Mouse (Mus musculus) T-helper 1 cell (primary cell): ENCODE data around the gene Olfr585.

Experiments
- in situ Hi-C: fragments of 300-600 bp; cut with MboI, MseI; formaldehyde crosslinking; loops from one replicate; pipeline ENCODE4 v1.15.1; 2025; ENCODE audit warnings: high pct_unique_total_duplicates

Olfr585 gene

DNA sequence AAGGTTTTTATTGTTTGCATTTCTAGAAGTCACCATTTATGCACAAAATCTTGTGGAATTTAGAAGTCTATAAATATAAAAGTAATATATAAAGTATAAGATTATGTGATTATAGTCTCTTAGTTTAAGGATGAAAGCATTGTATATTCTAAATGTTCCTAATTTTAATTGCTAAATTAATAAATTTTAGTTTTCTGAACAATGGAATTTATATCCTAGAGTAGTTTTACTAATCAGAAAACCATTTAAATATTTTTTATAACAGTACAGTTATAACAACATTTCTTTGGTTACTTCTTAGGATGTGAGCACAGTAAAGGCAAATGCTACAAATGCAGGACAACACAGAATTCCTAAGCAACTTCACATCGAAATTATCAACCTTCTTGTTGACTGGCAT, at the start of gene Olfr585:
TSS of gene Olfr585 (plus strand) at position 301 of the 400 bp plus-strand sequence.
- in situ Hi-C loops, result no loop called here

- in situ Hi-C loops, result no loop called here
Observed at GRCm38 (mm10) chr7:103051000-103051399, 46.5 kb upstream of the Olfr585 start, which contains the start of gene Olfr583. Olfr583 (plus strand) TSS chr7:103051300.

DNA sequence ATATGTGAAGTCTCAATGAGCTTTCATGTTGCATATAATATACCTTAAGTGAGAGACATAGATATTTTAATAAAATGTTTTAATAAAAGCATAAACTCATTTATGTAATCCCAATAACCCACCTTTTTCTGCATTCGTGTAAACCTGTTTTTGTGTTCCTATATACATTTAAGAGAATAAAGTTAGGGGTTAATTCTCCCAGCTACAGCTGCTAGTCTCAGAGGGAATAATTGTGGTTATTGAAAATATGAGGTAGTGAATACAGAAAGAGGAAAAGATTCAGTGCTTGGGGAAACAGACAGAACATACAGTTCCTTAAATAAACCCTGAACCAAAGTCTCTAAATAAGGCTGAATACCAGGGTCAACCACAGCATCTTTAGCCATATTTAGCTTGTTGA, 15.9 kb upstream of the Olfr585 start, which contains the start of gene Olfr584:
TSS of gene Olfr584 (plus strand) at position 301 of the 400 bp plus-strand sequence.
- in situ Hi-C loops, result no loop called here

DNA sequence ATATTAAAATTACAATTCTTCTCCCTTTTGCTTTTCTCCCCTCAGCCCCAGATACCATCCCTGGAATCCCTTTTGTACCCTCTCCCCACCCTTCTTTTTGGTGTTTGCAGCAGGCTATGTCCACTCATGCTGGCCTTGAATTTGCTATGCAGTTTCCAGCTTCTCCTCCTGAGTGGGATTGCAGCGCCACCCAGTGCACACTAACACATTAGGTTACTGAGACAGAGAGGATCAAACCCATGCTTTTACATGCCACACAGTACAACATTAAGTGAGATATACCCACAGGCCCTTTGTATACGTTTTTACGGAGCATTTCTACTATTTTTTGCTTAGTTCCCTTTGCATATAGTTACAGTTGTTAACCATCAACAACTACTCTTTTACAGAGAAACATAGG, 21.9 kb downstream of the Olfr585 start:
- in situ Hi-C loops, result no loop called here

DNA sequence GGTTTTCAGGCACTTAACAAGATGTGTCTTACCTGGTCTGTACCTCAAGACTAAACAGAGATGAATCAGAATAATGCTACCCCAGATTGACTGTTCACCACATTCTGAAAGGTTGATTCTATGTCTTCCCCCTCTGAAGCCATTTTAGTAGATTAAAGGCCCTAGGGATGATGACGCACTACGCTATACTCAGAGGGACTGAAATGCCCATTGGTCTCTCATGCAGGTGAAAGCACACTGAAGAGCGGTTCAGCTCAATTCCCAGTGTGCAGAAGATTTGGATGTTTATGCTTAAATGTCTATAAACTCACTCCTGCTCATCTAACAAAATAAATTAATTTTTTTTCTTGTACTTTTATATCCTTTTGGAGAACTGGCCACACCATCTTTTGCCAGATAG, 28.0 kb downstream of the Olfr585 start, which contains the start of gene Olfr586:
TSS of gene Olfr586 (minus strand) at position 101 of the 400 bp plus-strand sequence.
- in situ Hi-C loops, result no loop called here

DNA sequence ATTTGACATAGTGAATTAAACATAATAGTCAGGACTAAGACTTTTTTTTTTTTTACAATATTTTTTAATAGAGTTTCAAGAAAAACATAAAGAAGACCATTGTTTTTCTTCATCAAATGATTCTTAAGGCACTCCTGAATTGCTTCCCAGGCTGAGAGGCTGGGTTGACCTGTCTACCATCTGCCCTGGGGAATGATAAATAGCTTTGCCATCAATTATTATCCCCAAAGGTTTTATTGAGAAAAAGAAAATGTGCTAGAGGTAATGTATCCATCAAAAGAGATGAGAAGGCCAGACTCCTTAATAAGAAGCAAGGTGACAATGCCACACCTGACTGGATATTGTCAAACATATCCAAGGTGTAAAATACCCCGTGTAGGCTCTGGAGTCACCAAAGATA, 43.1 kb downstream of the Olfr585 start, which contains the start of gene Olfr588-ps1:
TSS of gene Olfr588-ps1 (plus strand) at position 301 of the 400 bp plus-strand sequence.
- in situ Hi-C loops, result no loop called here
